Mouse (Mus musculus): Measurements from ENCODE around the gene Pop7.

Pop7 gene

GRCm38 (mm10) chr5:137531414-137532130 lies 29.3 kb upstream of the Pop7 start:
- TF ChIP-seq GATA4 (IDR thresholded peaks at IDR 0.05; ENCODE audit: insufficient replicate concordance, low read length): no peak

GRCm38 (mm10) chr5:137530588-137531413 lies 28.5 kb upstream of the Pop7 start:
- no peak for TF ChIP-seq GATA4 (IDR thresholded peaks at IDR 0.05; ENCODE audit: insufficient replicate concordance, low read length)

GRCm38 (mm10) chr5:137530075-137530474 lies 27.8 kb upstream of the Pop7 start:
- TF ChIP-seq GATA4 (IDR thresholded peaks at IDR 0.05; ENCODE audit: insufficient replicate concordance, low read length): no peak

- no peak for TF ChIP-seq GATA4 (IDR thresholded peaks at IDR 0.05; ENCODE audit: insufficient replicate concordance, low read length)
These were observed 27.1 kb upstream of the Pop7 start for GRCm38 (mm10) chr5:137529221-137529995.

GRCm38 (mm10) chr5:137528247-137528968 lies 26.1 kb upstream of the Pop7 start:
- TF ChIP-seq GATA4 (IDR thresholded peaks at IDR 0.05; ENCODE audit: insufficient replicate concordance, low read length): no peak

GRCm38 (mm10) chr5:137527413-137527812 lies 25.1 kb upstream of the Pop7 start:
- no peak for TF ChIP-seq GATA4 (IDR thresholded peaks at IDR 0.05; ENCODE audit: insufficient replicate concordance, low read length)

GRCm38 (mm10) chr5:137526192-137526936 lies 24.0 kb upstream of the Pop7 start:
- TF ChIP-seq GATA4 (IDR thresholded peaks at IDR 0.05; ENCODE audit: insufficient replicate concordance, low read length): no peak

GRCm38 (mm10) chr5:137525511-137525910 lies 23.2 kb upstream of the Pop7 start:
- no peak for TF ChIP-seq GATA4 (IDR thresholded peaks at IDR 0.05; ENCODE audit: insufficient replicate concordance, low read length)

- TF ChIP-seq GATA4 (IDR thresholded peaks at IDR 0.05; ENCODE audit: insufficient replicate concordance, low read length): no peak
These were observed 22.4 kb upstream of the Pop7 start for GRCm38 (mm10) chr5:137524671-137525070.

- TF ChIP-seq GATA4 (IDR thresholded peaks at IDR 0.05; ENCODE audit: insufficient replicate concordance, low read length): no peak
These were observed 21.9 kb upstream of the Pop7 start for GRCm38 (mm10) chr5:137524251-137524515.

GRCm38 (mm10) chr5:137523396-137524250 lies 21.3 kb upstream of the Pop7 start:
- TF ChIP-seq GATA4 (IDR thresholded peaks at IDR 0.05; ENCODE audit: insufficient replicate concordance, low read length): no peak

GRCm38 (mm10) chr5:137522711-137523110 lies 20.4 kb upstream of the Pop7 start:
- TF ChIP-seq GATA4 (IDR thresholded peaks at IDR 0.05; ENCODE audit: insufficient replicate concordance, low read length): no peak

GRCm38 (mm10) chr5:137521861-137522260 lies 19.5 kb upstream of the Pop7 start:
- no peak for TF ChIP-seq GATA4 (IDR thresholded peaks at IDR 0.05; ENCODE audit: insufficient replicate concordance, low read length)
